Mouse (Mus musculus): ENCODE results near the gene Hnrnpul1.

The Hnrnpul1 gene

GRCm38 (mm10) chr7:25689603-25690021 lies 64.9 kb downstream of the Hnrnpul1 start:
- no peak for DNase-seq (ENCODE audit: low spot score in 2 of 2)

DNA sequence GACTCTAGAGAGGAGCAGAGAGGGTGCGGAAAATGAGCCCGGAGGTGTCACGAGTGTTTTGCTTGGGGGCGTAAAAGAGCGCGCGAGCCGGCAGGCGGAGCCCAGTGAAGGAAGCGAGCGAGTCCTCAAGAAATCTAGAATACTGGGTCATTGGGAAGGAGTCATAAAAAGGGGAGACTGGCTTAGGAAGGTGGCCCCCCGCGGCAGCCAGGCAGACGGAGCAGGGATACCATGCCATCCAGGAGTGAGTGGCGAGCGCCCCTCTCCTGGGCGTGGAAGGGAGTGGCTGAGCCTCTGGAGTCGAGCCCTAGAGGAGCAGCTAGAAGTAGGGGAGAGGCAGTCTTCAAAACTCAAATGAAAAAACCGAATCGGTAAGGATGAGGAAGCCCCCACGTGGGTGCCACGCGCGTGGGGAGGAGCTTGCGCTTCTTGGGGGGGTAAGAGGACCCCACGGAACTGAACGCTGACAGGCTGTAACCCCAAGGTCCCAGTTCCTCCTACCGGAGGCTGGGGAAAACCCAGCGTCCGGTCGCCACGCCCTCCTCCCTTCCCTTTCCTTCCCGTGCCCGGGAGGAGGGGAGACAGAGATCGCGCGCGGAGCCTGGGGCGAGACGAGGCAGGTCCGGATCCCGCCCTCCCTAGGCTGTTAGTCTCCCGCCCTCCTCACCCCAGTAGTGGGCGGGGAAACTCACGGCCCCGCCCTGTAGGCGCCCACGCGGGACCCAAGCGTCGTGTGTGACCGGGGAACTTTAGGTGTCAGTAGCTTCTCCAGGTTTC lies 65.6 kb downstream of the Hnrnpul1 start:
- DNase-seq (ENCODE audit: low spot score in 2 of 2) = no peak

- no peak for DNase-seq (ENCODE audit: low spot score in 2 of 2)
Observed at GRCm38 (mm10) chr7:25687811-25688401, 66.7 kb downstream of the Hnrnpul1 start.

DNA sequence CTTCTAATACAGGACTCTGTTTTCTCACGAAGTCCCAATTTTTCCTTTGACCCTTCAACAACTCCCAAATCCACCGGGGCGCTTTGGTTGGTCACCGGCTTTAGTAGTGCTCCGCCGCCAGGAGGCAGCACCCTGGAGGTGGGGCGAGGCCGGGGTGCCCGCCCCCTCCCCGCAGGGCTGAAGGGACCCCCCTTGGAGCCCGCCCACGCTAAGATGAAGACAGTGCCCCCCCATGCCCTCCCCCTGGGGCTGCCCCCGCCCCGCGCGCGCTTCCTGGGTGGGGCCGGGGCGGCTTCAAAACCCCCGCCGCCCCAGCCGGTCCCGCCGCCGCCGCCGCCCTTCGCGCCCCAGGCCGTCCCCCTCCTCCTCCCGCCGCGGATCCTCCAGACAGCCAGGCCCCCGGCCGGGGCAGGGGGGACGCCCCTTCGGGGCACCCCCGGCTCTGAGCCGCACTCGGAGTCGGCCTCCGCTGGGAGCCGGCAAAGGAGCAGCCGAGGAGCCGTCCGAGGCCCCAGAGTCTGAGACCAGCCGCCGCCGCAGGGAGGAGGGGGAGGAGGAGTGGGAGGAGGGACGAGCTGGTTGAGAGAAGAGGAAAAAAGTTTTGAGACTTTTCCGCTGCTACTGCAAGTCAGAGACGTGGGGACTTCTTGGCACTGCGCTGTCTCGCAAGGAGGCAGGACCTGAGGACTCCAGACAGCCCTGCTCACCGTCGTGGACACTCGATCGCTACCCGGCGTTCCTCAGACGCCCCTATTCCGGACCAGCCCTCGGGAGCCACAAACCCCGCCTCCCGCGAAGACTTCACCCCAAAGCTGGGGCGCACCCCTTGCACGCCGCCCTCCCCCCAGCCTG lies 67.7 kb downstream of the Hnrnpul1 start, which contains the start of gene Tgfb1:
Gene Tgfb1, plus strand, starts transcription at position 323 of the 852 bp plus-strand sequence.
- no peak for DNase-seq (ENCODE audit: low spot score in 2 of 2)

DNA sequence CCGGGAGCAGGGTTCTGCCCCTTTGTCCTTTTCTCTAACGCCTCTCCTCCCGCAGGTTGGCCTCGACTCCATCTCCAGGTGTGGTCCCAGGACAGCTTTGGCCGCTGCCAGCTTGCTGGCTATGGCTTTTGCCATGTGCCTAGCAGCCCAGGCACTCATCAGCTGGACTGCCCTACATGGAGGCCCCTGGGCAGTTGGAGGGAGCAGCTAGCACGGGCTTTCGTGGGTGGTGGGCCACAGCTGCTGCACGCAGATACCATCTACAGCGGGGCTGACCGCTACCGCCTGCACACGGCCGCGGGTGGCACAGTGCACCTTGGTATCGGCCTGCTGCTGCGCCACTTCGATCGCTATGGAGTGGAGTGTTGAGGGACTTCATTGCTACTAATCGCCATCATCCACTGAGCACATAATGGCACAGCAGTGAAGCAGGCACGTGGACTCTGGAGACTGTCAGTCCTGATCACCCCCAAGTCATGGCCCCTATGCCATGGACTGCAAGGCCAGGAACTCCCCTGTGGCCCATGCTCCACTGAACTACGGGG lies 68.6 kb downstream of the Hnrnpul1 start:
- DNase-seq (ENCODE audit: low spot score in 2 of 2) = no peak

DNA sequence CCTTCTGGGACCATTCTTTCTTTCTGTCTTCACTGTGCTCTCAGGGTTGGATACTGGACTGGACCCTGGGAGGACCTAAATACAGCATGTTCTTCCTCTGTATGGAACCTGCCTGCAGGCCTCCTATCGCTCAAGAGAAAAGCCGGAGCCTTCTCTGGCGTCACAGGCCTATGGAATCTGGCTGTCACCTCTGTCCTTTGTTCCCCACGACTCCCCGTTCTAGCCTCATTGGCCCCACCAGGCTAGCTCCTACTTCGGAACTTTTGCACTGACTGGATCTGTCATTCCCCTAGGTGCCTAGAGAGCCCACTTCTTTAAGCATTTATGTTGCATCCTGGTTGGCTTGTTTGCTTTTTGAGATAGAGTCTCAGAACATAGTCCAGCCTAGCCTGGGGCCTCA lies 69.9 kb downstream of the Hnrnpul1 start:
- no peak for DNase-seq (ENCODE audit: low spot score in 2 of 2)

DNA sequence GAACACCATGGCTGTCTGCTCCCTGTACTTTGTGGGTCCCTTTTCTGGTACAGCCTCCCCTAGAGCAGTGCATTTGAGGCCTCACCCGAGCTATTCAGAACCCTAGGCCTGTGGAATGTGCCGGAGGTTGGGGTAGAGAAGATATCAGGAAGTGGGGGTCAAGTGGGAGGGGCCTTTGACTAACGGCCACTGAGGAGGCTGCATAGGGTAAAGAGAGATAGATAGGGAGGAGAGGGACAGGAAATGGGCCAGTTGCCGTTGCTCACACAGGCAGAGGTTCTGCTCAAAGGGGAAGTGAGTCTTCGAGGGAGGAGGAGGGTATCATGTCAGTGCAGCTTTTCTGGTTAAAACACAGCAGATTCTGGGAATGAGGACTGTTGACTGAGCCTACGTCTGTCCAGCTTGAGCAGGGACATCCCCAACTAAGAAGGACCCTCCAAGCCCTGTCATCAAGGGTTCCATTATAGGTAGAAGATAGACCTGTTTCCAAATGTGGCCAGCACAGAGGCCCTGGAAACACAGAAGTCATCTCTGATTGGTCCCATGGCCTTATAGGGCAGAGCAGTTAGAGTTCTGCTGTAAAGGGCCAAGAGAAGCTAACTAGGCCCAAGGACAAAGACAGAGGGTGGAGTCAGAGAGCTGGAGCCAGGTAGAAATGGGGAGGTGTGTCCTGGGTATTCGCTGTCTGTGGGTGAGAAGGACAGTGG lies 70.9 kb downstream of the Hnrnpul1 start:
- DNase-seq (ENCODE audit: low spot score in 2 of 2) = no peak

DNA sequence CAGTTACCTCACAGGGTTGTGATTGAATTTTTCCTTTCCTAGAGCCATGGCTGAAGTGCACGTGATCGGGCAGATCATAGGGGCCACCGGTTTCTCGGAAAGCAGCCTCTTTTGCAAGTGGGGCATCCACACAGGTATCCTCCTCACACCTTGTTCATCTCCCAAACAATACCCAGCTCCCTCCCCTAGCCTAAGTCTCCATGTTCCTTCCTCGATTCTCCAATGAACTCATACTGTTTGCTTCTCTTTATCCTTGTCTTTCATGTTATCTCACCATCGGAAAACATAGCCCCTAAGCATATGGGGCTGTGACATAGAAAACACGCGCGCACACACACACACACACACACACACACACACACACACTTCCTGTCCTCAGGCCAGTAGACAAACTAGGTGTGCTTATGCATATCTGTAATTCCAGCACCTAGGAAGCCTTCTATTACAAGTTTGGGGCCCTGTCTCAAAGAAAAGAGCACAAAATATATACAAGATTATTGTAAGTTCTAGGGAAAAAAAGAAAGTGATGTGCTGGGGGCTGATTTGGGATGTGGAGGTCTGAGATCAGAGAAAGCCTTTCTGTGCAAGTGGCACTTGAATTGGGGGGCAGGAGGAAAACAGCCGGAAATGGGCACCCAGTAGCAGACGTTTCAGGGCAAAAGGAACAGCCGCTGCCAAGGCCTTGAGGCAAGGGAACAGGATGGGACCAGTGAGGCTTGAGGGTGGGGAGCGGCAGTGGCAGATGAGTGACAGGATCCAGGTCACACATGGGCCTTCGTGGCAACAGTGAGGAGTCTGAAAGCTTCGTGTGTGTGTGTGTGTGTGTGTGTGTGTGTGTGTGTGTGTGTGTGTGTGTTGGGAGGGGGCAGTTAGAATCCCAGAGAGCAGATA lies 73.0 kb downstream of the Hnrnpul1 start:
- DNase-seq (ENCODE audit: low spot score in 2 of 2) = no peak

- peak; percentile 92 to 97 for DNase-seq (ENCODE audit: low spot score in 2 of 2)
Observed at GRCm38 (mm10) chr7:25680514-25681258, 73.9 kb downstream of the Hnrnpul1 start, which contains the start of gene B9d2. TSS of gene B9d2 (plus strand) at chr7:25680780.

- DNase-seq (ENCODE audit: low spot score in 2 of 2) = no peak
Observed at GRCm38 (mm10) chr7:25679971-25680370, 74.6 kb downstream of the Hnrnpul1 start.

DNA sequence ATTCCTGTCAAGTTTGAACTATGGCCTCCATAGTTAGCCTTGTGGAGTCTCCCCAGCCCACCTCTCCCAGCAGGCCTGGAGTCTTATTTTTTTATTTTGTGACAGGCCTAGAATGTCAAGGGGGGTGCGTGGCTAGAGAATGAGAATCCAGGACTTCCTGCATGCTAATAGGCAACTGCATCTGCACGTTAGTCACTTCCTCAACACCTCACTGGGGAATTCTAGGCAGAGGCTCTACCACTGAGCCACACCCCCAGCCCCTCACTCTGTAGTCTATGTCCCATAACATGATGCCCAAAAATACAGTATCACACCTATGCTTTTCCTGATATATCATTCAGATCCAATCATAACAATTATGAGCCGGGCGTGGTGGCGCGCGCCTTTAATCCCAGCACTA lies 77.5 kb downstream of the Hnrnpul1 start:
- DNase-seq (ENCODE audit: low spot score in 2 of 2) = no peak

- DNase-seq (ENCODE audit: low spot score in 2 of 2) = peak; percentile 92 to 94
Observed at GRCm38 (mm10) chr7:25676085-25676781, 78.3 kb downstream of the Hnrnpul1 start.

- DNase-seq (ENCODE audit: low spot score in 2 of 2) = no peak
Observed at GRCm38 (mm10) chr7:25675405-25675804, 79.2 kb downstream of the Hnrnpul1 start.

- DNase-seq (ENCODE audit: low spot score in 2 of 2) = no peak
Observed at GRCm38 (mm10) chr7:25674719-25675300, 79.7 kb downstream of the Hnrnpul1 start, which contains the start of gene Tmem91. TSS of gene Tmem91 (minus strand) at chr7:25675166.

DNA sequence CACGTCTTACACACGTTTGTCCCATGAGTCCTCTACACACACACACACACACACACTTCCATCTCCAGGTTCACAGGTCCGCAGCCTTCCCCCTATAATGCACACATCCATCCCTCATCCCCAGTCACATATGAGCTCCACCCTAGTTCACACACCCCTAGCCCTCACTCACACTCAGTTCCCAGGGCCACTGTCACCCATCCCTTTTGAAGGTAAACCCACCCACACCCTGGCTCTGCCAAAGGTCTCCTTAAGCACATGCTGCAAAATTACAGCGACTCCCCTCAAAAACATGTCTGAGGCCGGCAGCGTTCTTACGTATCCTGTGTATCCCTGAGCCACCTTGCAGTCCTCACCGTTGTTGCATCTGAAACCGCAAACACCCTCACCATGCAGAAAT lies 80.3 kb downstream of the Hnrnpul1 start:
- DNase-seq (ENCODE audit: low spot score in 2 of 2) = no peak

GRCm38 (mm10) chr7:25672442-25672841 lies 82.1 kb downstream of the Hnrnpul1 start:
- no peak for DNase-seq (ENCODE audit: low spot score in 2 of 2)

DNA sequence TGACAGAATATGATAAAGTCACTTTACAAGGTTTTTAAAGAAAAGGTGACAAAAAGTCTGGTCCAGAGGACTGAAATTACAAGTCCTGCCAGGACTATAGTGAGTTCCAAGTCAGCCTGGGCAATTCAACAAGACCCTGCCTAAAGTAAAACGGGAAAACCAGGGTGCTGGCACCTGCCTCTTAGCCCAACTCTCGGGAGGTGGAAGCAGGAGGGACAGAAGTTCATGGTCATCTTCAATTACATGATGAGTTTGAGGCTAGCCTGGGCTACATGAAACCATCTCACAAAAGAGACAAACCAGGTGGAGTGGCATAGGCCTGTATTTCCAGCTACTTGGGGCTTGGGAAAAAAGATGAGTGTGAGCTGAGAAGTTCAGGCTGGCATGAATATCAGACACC lies 82.9 kb downstream of the Hnrnpul1 start:
- no peak for DNase-seq (ENCODE audit: low spot score in 2 of 2)

All from right cerebral cortex, adult 2 months (tissue).